In genomic region chr9:56122973-56123372, GRCm38 (mm10) we compare ENCODE assay signal across 12 mouse cellular contexts. TPM values are rescaled to one million over a fixed set of nuclear protein-coding genes. Genes with fewer than 3 reads are reported as not detected.
A peak's percentile ranks its signal among the peaks of the same experiment; 100 is the strongest.
DNase-seq lines count a peak whose midpoint lies in the region; ATAC-seq and TF ChIP-seq lines count a peak whose summit lies in the region.
"Had no signal": no experiment of that assay in that cellular context is flagged by ENCODE, and none has a peak within 500 bp of the region (broad histone marks: within the 10 kb centered on the region; RNA-seq: fewer than 3 reads in every experiment).

No protein-coding gene starts in this region.

- DNase-seq in adrenal gland, postnatal 36 days: peak; percentile 25 to 40
- DNase-seq in adrenal gland, adult 18-20 months (ENCODE audit: low spot score in 2 of 2): no peak
- peak; percentile 62 for DNase-seq in hindbrain, postnatal 0 days (ENCODE audit: low spot score)
- peak; percentile 51 for DNase-seq in stomach, postnatal 0 days (ENCODE audit: low spot score)
- no peak for DNase-seq in layer of hippocampus, adult 8-10 months (ENCODE audit: low spot score in 2 of 2)
- DNase-seq: cerebellum, adult 8-10 months; heart, postnatal 14 days; layer of hippocampus, postnatal 36 days; lung, postnatal 14 days had no signal

- H3K27me3 ChIP-seq in hindbrain, postnatal 0 days (ENCODE audit: insufficient read depth, low read length): no peaks in the 10 kb centered on the region
- no peaks in the 10 kb centered on the region; the same call in 1 of the 2 replicates for H3K27me3 ChIP-seq in hindbrain, embryonic 12.5 days
- no peaks in the 10 kb centered on the region for H3K27me3 ChIP-seq in neural tube, embryonic 14.5 days (ENCODE audit: control insufficient read depth, insufficient read depth, low read length)
- no peaks in the 10 kb centered on the region for H3K27me3 ChIP-seq in neural tube, embryonic 15.5 days (replicated peaks)
- no peaks in the 10 kb centered on the region for H3K27me3 ChIP-seq in stomach, postnatal 0 days (ENCODE audit: control insufficient read depth, insufficient read depth, low read length)

- H3K4me2 ChIP-seq in hindbrain, postnatal 0 days (ENCODE audit: low read depth, low read length): no peak overlapping the region
- no peak overlapping the region for H3K4me2 ChIP-seq in hindbrain, embryonic 12.5 days (replicated peaks)
- no peak overlapping the region for H3K4me2 ChIP-seq in neural tube, embryonic 14.5 days (ENCODE audit: low read depth, low read length)
- H3K4me2 ChIP-seq in neural tube, embryonic 15.5 days: no peak overlapping the region
- H3K4me2 ChIP-seq in stomach, postnatal 0 days (replicated peaks; ENCODE audit: low read depth): no peak overlapping the region

- H3K4me1 ChIP-seq in hindbrain, postnatal 0 days (ENCODE audit: insufficient read depth, low read length): peaks cover 3% of the 10 kb centered on the region
- H3K4me1 ChIP-seq in hindbrain, embryonic 12.5 days: peaks cover 10% of the 10 kb centered on the region
- H3K4me1 ChIP-seq in neural tube, embryonic 14.5 days (ENCODE audit: control insufficient read depth, insufficient read depth, low read length): no peaks in the 10 kb centered on the region
- H3K4me1 ChIP-seq in neural tube, embryonic 15.5 days: peaks cover 18% of the 10 kb centered on the region
- H3K4me1 ChIP-seq in stomach, postnatal 0 days (replicated peaks; ENCODE audit: control insufficient read depth, insufficient read depth): no peaks in the 10 kb centered on the region

- no peak for TF ChIP-seq EP300 in stomach, postnatal 0 days (optimal IDR thresholded peaks at IDR 0.05)

- no peak overlapping the region for H3K27ac ChIP-seq in hindbrain, postnatal 0 days
- H3K27ac ChIP-seq in hindbrain, embryonic 12.5 days: no peak overlapping the region
- H3K27ac ChIP-seq in neural tube, embryonic 14.5 days (ENCODE audit: low read depth, low read length): no peak overlapping the region
- H3K27ac ChIP-seq in neural tube, embryonic 15.5 days (replicated peaks): no peak overlapping the region
- H3K27ac ChIP-seq in stomach, postnatal 0 days (replicated peaks): no peak overlapping the region

- TF ChIP-seq CTCF in hindbrain, postnatal 0 days (IDR thresholded peaks at IDR 0.05; ENCODE audit: low read depth): no peak
- TF ChIP-seq CTCF in stomach, postnatal 0 days (IDR thresholded peaks at IDR 0.05; ENCODE audit: low read depth): no peak

- ATAC-seq in hindbrain, postnatal 0 days: no peak
- no peak for ATAC-seq in hindbrain, embryonic 12.5 days (ENCODE audit: low FRiP score)
- ATAC-seq in neural tube, embryonic 14.5 days (ENCODE audit: low read depth): peak; percentile 23; the same call in 1 of the 2 replicates
- ATAC-seq in neural tube, embryonic 15.5 days (ENCODE audit: low FRiP score): no peak
- ATAC-seq in stomach, postnatal 0 days (ENCODE audit: low FRiP score, low TSS enrichment): peak; percentile 21; the same call in 1 of the 2 replicates

- no peaks in the 10 kb centered on the region for H3K9me3 ChIP-seq in hindbrain, postnatal 0 days (ENCODE audit: low read length)
- no peaks in the 10 kb centered on the region for H3K9me3 ChIP-seq in hindbrain, embryonic 12.5 days (replicated peaks)
- no peaks in the 10 kb centered on the region for H3K9me3 ChIP-seq in neural tube, embryonic 14.5 days (ENCODE audit: control insufficient read depth, low read length)
- no peaks in the 10 kb centered on the region for H3K9me3 ChIP-seq in neural tube, embryonic 15.5 days (replicated peaks)
- H3K9me3 ChIP-seq in stomach, postnatal 0 days (ENCODE audit: control insufficient read depth, low read length): no peaks in the 10 kb centered on the region

- no peak overlapping the region for H3K9ac ChIP-seq in hindbrain, postnatal 0 days (replicated peaks; ENCODE audit: low read length)
- H3K9ac ChIP-seq in hindbrain, embryonic 12.5 days: no peak overlapping the region
- no peak overlapping the region for H3K9ac ChIP-seq in neural tube, embryonic 14.5 days (replicated peaks; ENCODE audit: low read depth, low read length)
- H3K9ac ChIP-seq in neural tube, embryonic 15.5 days (replicated peaks): no peak overlapping the region
- no peak overlapping the region for H3K9ac ChIP-seq in stomach, postnatal 0 days (ENCODE audit: low read length)

- WGBS in hindbrain, postnatal 0 days: 37% methylated on average over 8 of the region's 8 CpGs
- WGBS in hindbrain, embryonic 12.5 days: 74% methylated on average over 8 of the region's 8 CpGs
- WGBS in neural tube, embryonic 14.5 days: 62% methylated on average over 8 of the region's 8 CpGs
- 56% methylated on average over 8 of the region's 8 CpGs for WGBS in neural tube, embryonic 15.5 days
- WGBS in stomach, postnatal 0 days: 37% methylated on average over 8 of the region's 8 CpGs

- no peaks in the 10 kb centered on the region for H3K36me3 ChIP-seq in hindbrain, postnatal 0 days (ENCODE audit: insufficient read depth, low read length)
- H3K36me3 ChIP-seq in hindbrain, embryonic 12.5 days: peaks cover 13% of the 10 kb centered on the region
- H3K36me3 ChIP-seq in neural tube, embryonic 14.5 days (ENCODE audit: control insufficient read depth, insufficient read depth, low read length): no peaks in the 10 kb centered on the region
- peaks cover 11% of the 10 kb centered on the region; the same call in 1 of the 2 replicates for H3K36me3 ChIP-seq in neural tube, embryonic 15.5 days
- H3K36me3 ChIP-seq in stomach, postnatal 0 days (ENCODE audit: control insufficient read depth, insufficient read depth, low read length): peaks cover 1% of the 10 kb centered on the region; the same call in 1 of the 2 replicates

- H3K4me3 ChIP-seq in hindbrain, postnatal 0 days (ENCODE audit: low read length): no peak overlapping the region
- H3K4me3 ChIP-seq in hindbrain, embryonic 12.5 days: no peak overlapping the region
- no peak overlapping the region for H3K4me3 ChIP-seq in neural tube, embryonic 14.5 days (ENCODE audit: low read depth, low read length)
- no peak overlapping the region for H3K4me3 ChIP-seq in neural tube, embryonic 15.5 days (replicated peaks)
- no peak overlapping the region for H3K4me3 ChIP-seq in stomach, postnatal 0 days (ENCODE audit: low read depth, low read length)

RNA-seq across cellular contexts. Expression of gene Pstpip1, which starts 33.2 kb away (rescaled TPM):
- total RNA-seq in adrenal gland, postnatal 36 days (2021): 1 to 10 TPM in 1 of 2 experiments, under 1 TPM in 1; 0.89 to 1.0 TPM
- total RNA-seq in adrenal gland, adult 18-20 months (2021): 1 to 10 TPM in 1 of 2 experiments, under 1 TPM in 1; 0.89 to 2.0 TPM
- total RNA-seq in hindbrain, postnatal 0 days (2014; rRNA removed): 0.10 and 1.1 TPM in 2 replicates
- 0.78 and 1.4 TPM in 2 replicates for polyA plus RNA-seq in hindbrain, postnatal 0 days (2015; fragmentation: Nextera tagmentation; extraction: Ambion mirVana)
- polyA plus RNA-seq in hindbrain, embryonic 12.5 days (2016; fragmentation: Nextera tagmentation; extraction: Ambion mirVana): 0.57 and 0.88 TPM in 2 replicates
- polyA plus RNA-seq in neural tube, embryonic 14.5 days (2014; fragmentation: Nextera tagmentation; extraction: Ambion mirVana): 0.40 and 1.2 TPM in 2 replicates
- 0.84 and 4.6 TPM in 2 replicates for polyA plus RNA-seq in neural tube, embryonic 15.5 days (2015; fragmentation: Nextera tagmentation; extraction: Ambion mirVana)
- 3.9 and 5.0 TPM in 2 replicates for polyA plus RNA-seq in stomach, postnatal 0 days (2015; fragmentation: Nextera tagmentation; extraction: Ambion mirVana)
- 1 to 10 TPM; 2.0 to 4.2 (median 3.0) TPM for total RNA-seq in layer of hippocampus, adult 8-10 months (2022)

RNA-seq across cellular contexts. Expression of gene Tspan3, which starts 42.3 kb away (rescaled TPM):
- total RNA-seq in adrenal gland, postnatal 36 days (2021): 100 to 1,000 TPM; 111 to 117 TPM
- total RNA-seq in adrenal gland, adult 18-20 months (2021): 100 to 1,000 TPM; 112 to 141 TPM
- total RNA-seq in hindbrain, postnatal 0 days (2014; rRNA removed): 524 and 552 TPM in 2 replicates
- 725 and 737 TPM in 2 replicates for polyA plus RNA-seq in hindbrain, postnatal 0 days (2015; fragmentation: Nextera tagmentation; extraction: Ambion mirVana)
- polyA plus RNA-seq in hindbrain, embryonic 12.5 days (2016; fragmentation: Nextera tagmentation; extraction: Ambion mirVana): 495 and 515 TPM in 2 replicates
- 598 and 623 TPM in 2 replicates for polyA plus RNA-seq in neural tube, embryonic 14.5 days (2014; fragmentation: Nextera tagmentation; extraction: Ambion mirVana)
- 578 and 595 TPM in 2 replicates for polyA plus RNA-seq in neural tube, embryonic 15.5 days (2015; fragmentation: Nextera tagmentation; extraction: Ambion mirVana)
- polyA plus RNA-seq in stomach, postnatal 0 days (2015; fragmentation: Nextera tagmentation; extraction: Ambion mirVana): 318 and 328 TPM in 2 replicates
- total RNA-seq in layer of hippocampus, adult 8-10 months (2022): 100 to 1,000 TPM; 318 to 329 (median 327) TPM

Comparison
In these comparisons a context has a peak if more than half of its experiments do, and no peak if none do; other contexts are left out.
1. DNase-seq: peak in adrenal gland, postnatal 36 days (2 of 2), hindbrain, postnatal 0 days (single experiment) and stomach, postnatal 0 days (single experiment); none in adrenal gland, adult 18-20 months (0 of 2) and layer of hippocampus, adult 8-10 months (0 of 2).
2. ATAC-seq: peak in neural tube, embryonic 14.5 days (single experiment) and stomach, postnatal 0 days (single experiment); none in hindbrain, postnatal 0 days (single experiment), hindbrain, embryonic 12.5 days (single experiment) and neural tube, embryonic 15.5 days (single experiment).